Mouse (Mus musculus) embryo, embryonic 11.5 days (tissue): ENCODE data around the gene Pus1.
"Not testable (repeated sequence)": the region's sequence is repeated elsewhere in the genome, so short reads cannot be mapped to it uniquely, and the experiment has no call there.

ENCODE experiments used
- DNase-seq: peaks from one replicate; pipeline ENCODE4 v3.0.0-alpha.2; 2012; ENCODE audit warnings: low read depth, low spot score

Pus1 gene

GRCm38 (mm10) chr5:110781529-110782238 lies 1.2 kb upstream of the Pus1 start:
- no peak for DNase-seq

- DNase-seq, result no peak
These were observed 486 bp upstream of the Pus1 start for GRCm38 (mm10) chr5:110780761-110781528.

GRCm38 (mm10) chr5:110779276-110779997 lies 1.0 kb downstream of the Pus1 start:
- no peak for DNase-seq

GRCm38 (mm10) chr5:110778263-110778662 lies 2.2 kb downstream of the Pus1 start:
- DNase-seq, result no peak

- no peak for DNase-seq
These were observed 4.3 kb downstream of the Pus1 start for GRCm38 (mm10) chr5:110776141-110776540.

GRCm38 (mm10) chr5:110774511-110774910 lies 5.9 kb downstream of the Pus1 start:
- DNase-seq, result no peak

DNA sequence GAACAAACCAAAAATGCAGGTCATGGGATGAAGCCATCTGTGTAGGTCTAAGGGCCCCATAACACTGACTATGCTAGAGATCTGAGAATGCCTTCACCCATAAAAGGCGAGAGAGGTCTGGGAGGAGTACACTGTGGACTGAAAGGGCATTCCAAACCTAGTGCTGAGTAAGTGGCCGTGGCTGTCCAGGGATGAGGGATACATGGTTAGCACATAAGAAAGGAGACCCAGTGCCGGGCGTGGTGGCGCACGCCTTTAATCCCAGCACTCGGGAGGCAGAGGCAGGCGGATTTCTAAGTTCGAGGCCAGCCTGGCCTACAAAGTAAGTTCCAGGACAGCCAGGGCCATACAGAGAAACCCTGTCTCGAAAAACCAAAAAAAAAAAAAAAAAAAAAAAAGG lies 7.5 kb downstream of the Pus1 start:
- not testable (repeated sequence) for DNase-seq

GRCm38 (mm10) chr5:110770448-110771158 lies 9.9 kb downstream of the Pus1 start, which contains the start of gene Ep400:
Gene Ep400 (minus strand): TSS chr5:110770717.
- DNase-seq, result peak; percentile 98

DNA sequence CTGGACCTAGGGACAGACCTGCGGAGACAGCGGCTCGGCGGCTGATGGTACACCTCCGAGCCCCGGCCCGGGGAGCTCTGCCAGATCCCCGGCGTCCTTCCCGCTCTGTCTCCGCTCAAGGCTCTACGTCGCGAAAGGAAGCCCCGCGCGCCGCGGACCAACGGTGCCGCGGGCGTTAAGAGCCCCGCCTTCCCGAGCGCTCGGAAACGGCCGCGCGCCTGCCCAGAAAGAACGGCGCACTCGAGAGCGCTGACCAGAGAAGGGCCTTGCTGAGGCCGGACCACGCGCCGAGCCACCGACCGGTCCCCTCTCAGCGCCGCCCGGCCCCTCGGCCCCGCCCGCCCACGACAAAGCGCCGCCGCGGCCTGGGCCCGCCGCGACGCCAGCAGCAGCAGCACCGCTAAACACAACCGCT lies 10.4 kb downstream of the Pus1 start:
- peak; percentile 32 for DNase-seq

- DNase-seq, result no peak
These were observed 11.2 kb downstream of the Pus1 start for GRCm38 (mm10) chr5:110769272-110769671.

- no peak for DNase-seq
These were observed 16.6 kb downstream of the Pus1 start for GRCm38 (mm10) chr5:110763890-110764289.

DNA sequence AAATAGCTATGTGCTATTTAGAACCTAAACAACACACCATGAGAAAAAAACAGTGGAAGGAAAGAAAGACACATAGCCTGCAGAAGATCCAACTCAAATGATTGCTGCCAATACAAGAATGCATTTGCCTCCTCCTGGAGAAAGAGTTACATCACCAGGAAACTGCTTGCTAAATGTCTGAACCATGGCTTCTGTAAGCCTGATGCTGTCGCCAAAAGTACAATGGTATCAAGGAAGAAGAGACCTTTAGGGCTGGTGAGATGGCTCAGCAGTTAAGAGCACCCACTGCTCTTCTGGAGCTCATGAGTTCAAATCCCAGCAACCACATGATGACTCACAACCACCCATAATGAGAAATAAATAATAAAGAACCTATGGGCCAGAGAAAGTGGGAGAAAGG lies 35.4 kb downstream of the Pus1 start:
- DNase-seq, result no peak

- DNase-seq, result no peak
These were observed 40.8 kb downstream of the Pus1 start for GRCm38 (mm10) chr5:110739496-110740275.

DNA sequence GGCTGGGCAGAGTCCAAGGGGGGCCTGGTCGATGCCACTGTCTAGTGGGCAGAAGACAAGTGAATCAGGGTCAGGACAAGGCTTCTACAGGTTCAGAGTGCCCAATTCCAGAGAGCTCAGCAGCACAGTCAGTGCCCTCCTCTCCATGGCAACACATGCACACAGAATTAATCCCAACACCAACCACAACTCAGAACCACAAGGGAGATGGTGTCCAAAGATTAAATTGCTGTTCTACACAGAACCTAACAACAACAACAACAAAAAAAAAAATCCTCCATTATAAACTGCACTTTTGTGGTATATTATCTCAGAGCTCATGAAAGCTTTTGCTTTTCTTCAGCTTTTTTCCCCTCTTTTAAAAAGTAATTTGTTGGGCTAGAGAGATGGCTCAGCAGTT lies 44.9 kb downstream of the Pus1 start:
- no peak for DNase-seq

DNA sequence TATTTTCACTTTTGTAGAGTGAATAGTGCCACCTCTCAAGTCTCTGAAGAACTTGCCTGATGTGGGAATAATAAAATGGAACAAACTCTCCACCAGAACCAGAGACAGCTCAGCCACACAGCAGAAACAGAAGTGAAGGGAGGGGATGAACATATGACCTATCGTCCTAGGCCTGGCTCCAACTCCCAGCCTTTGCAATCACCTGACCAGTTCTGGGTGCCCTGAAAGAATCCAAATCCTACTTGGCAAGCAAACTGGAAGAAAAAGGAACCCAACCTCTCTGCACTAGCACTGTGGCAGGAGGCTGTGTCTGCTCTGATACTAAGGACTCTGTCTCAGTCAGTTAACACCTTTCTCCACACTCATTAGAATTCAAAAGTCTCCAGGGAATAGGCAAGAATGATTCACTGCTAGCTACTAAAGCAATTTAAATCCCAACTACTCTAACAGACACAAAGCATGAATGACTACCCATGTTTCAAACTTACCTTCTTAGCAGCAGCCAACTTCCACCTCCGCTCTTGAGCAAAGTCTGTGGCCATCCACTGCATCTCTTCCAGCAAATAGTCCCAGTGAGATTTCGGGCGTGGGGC lies 47.1 kb downstream of the Pus1 start:
- DNase-seq, result no peak

GRCm38 (mm10) chr5:110731227-110731626 lies 49.2 kb downstream of the Pus1 start:
- no peak for DNase-seq

- DNase-seq, result no peak
These were observed 52.6 kb downstream of the Pus1 start for GRCm38 (mm10) chr5:110727850-110728249.
